Mouse (Mus musculus): ENCODE data around the gene Gpr19. TPM values are rescaled to one million over a fixed set of nuclear protein-coding genes. Genes with fewer than 3 reads are reported as not detected.

The Gpr19 gene
- polyA plus RNA-seq, 1 experiment from 2014 or later: 31.8 TPM

- no peaks in the 10 kb centered on the region for H3K36me3 ChIP-seq
- peak overlapping the region; percentile 86 for H3K4me2 ChIP-seq (replicated peaks)
- peak overlapping the region; percentile 76 for H3K9ac ChIP-seq
- no peak for ATAC-seq (ENCODE audit: low FRiP score)
- peak overlapping the region; percentile 79 for H3K4me3 ChIP-seq
- peak overlapping the region; percentile 92 for H3K27ac ChIP-seq
- H3K4me1 ChIP-seq: peaks cover 10% of the 10 kb centered on the region
- 6% methylated on average over 10 of the region's 10 CpGs for WGBS
- no peaks in the 10 kb centered on the region for H3K9me3 ChIP-seq (replicated peaks)
- no peaks in the 10 kb centered on the region for H3K27me3 ChIP-seq
Measured at GRCm38 (mm10) chr6:134830776-134831175, 67.6 kb downstream of the Gpr19 start.

DNA sequence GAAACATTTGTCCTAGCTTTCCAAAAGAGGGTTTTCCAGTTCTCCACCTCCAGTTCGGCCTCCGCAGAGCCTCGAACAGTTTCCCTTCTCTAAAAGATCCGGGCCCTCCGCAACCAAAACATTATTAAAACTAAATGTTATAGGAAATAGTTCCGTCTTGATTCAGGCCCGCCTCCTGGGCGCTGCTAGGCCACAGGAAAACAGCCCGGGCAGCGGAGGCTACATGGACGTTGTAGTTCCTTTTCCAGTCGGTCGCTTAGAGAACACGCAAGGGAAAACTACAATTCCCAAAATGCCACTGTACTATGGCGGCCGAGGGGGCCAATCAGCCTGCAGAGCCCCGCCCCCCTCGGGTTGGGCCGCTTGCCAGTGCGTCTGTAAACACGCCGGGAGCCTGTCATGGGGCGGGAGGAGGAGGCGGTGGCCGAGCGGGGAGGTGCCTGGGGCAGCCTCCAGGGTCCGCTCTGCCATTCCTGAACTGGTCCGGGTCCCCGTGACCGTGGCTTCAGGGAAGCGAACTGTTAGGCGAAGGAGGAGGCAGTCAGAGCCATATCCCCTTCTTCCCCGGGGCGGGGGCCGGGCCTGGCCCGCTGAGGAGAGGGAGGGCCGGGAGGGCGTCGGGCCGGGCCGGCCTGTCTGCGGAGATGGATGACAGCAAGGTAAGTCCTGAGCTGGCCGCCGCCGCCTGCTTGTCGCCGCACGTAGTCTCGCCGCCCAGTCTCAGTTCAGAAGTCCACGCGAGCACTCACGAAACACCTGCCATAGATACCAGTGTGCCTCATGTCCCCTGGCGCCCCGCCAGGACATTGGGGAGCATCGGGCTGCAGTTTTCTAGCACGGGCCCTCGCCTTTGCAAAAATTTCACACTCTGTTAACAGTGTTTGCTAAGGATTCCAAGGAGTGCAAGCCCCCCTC lies 68.3 kb downstream of the Gpr19 start, which contains the start of gene Crebl2:
TSS of gene Crebl2 (plus strand) at position 369 of the 915 bp plus-strand sequence.
- Histone ChIP-seq H3K4me3 (peak within 1 kb of the TSS; percentile 79), H3K27me3 (no peaks in the 10 kb centered on the region), H3K9me3 (replicated peaks) (no peaks in the 10 kb centered on the region), H3K9ac (peak within 1 kb of the TSS; percentile 76), H3K27ac (peak within 1 kb of the TSS; percentile 92), H3K4me1 (peaks cover 10% of the 10 kb centered on the region), H3K4me2 (replicated peaks) (peak within 1 kb of the TSS; percentile 86), H3K36me3 (no peaks in the 10 kb centered on the region)
- peak; percentile 98 for ATAC-seq (ENCODE audit: low FRiP score)
- WGBS: under 1% methylated on average over 55 of the region's 58 CpGs

DNA sequence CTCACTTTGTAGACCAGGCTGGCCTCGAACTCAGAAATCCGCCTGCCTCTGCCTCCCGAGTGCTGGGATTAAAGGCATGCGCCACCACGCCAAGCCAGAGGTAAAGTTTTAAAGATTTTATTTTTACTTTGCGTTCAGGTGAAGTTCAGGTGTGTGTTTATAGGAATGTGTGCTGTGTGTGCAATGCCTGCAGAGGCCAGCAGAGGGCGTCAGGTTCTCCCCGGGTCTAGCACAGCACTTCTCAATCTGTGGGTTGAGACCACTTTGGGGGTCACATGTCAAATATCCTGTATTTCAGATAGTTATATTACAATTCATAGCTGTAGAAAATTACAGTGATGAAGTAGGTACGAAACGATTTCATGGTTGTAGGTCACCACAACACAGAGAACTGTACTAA lies 75.5 kb downstream of the Gpr19 start:
- H3K27ac ChIP-seq: no peak overlapping the region
- ATAC-seq (ENCODE audit: low FRiP score): no peak
- H3K27me3 ChIP-seq: no peaks in the 10 kb centered on the region
- no peak overlapping the region for H3K9ac ChIP-seq
- H3K4me2 ChIP-seq (replicated peaks): no peak overlapping the region
- H3K4me1 ChIP-seq: no peaks in the 10 kb centered on the region
- WGBS: 69% methylated on average over 10 of the region's 10 CpGs
- H3K4me3 ChIP-seq: no peak overlapping the region
- H3K36me3 ChIP-seq: no peaks in the 10 kb centered on the region
- no peaks in the 10 kb centered on the region for H3K9me3 ChIP-seq (replicated peaks)

- Histone ChIP-seq H3K27me3 (no peaks in the 10 kb centered on the region), H3K27ac (no peak overlapping the region), H3K4me2 (replicated peaks) (no peak overlapping the region), H3K4me3 (no peak overlapping the region), H3K4me1 (no peaks in the 10 kb centered on the region), H3K9ac (no peak overlapping the region), H3K36me3 (no peaks in the 10 kb centered on the region), H3K9me3 (replicated peaks) (no peaks in the 10 kb centered on the region)
- 52% methylated on average over 6 of the region's 6 CpGs for WGBS
- no peak for ATAC-seq (ENCODE audit: low FRiP score)
Measured at GRCm38 (mm10) chr6:134820411-134820810, 78.0 kb downstream of the Gpr19 start.

GRCm38 (mm10) chr6:134819741-134820140 lies 78.6 kb downstream of the Gpr19 start:
- Histone ChIP-seq H3K4me2 (replicated peaks) (no peak overlapping the region), H3K4me1 (no peaks in the 10 kb centered on the region), H3K36me3 (no peaks in the 10 kb centered on the region), H3K9me3 (replicated peaks) (no peaks in the 10 kb centered on the region), H3K27ac (no peak overlapping the region), H3K4me3 (no peak overlapping the region), H3K27me3 (no peaks in the 10 kb centered on the region), H3K9ac (no peak overlapping the region)
- WGBS: 56% methylated on average over 5 of the region's 5 CpGs
- ATAC-seq (ENCODE audit: low FRiP score): no peak

Other genes starting within 250 kb of the Gpr19 start
- 11.0 and 12.9 TPM in 2 replicates for gene Dusp16, start 106.0 kb downstream of the Gpr19 start, polyA plus RNA-seq (2016; fragmentation: Nextera tagmentation; extraction: Ambion mirVana)
- 2.8 and 3.0 TPM in 2 replicates for gene Crebl2, start 68.4 kb downstream of the Gpr19 start, polyA plus RNA-seq (2016; fragmentation: Nextera tagmentation; extraction: Ambion mirVana)
- gene Cdkn1b, start 21.8 kb upstream of the Gpr19 start, polyA plus RNA-seq (2016; fragmentation: Nextera tagmentation; extraction: Ambion mirVana): 24.9 and 25.7 TPM in 2 replicates
- 4.5 TPM in 2 replicates for gene Apold1, start 83.1 kb upstream of the Gpr19 start, polyA plus RNA-seq (2016; fragmentation: Nextera tagmentation; extraction: Ambion mirVana)
- gene Ddx47, start 113.0 kb upstream of the Gpr19 start, polyA plus RNA-seq (2016; fragmentation: Nextera tagmentation; extraction: Ambion mirVana): 84.0 and 87.2 TPM in 2 replicates
- gene Gprc5a, start 167.1 kb upstream of the Gpr19 start, polyA plus RNA-seq (2016; fragmentation: Nextera tagmentation; extraction: Ambion mirVana): 1.6 and 1.7 TPM in 2 replicates
- not detected in 2 replicates for gene Gprc5d, start 219.7 kb upstream of the Gpr19 start, polyA plus RNA-seq (2016; fragmentation: Nextera tagmentation; extraction: Ambion mirVana)